12 mouse cellular contexts compared by ENCODE assay signal in genomic region chrX:139424307-139424706, GRCm38 (mm10). TPM values are rescaled to one million over a fixed set of nuclear protein-coding genes. Genes with fewer than 3 reads are reported as not detected.
DNase-seq lines count a peak whose midpoint lies in the region; ATAC-seq and TF ChIP-seq lines count a peak whose summit lies in the region.
"Had no signal": no experiment of that assay in that cellular context is flagged by ENCODE, and none has a peak within 500 bp of the region (broad histone marks: within the 10 kb centered on the region; RNA-seq: fewer than 3 reads in every experiment).

No protein-coding gene starts in this region.

- H3K4me1 ChIP-seq in liver, embryonic 11.5 days (replicated peaks; ENCODE audit: control insufficient read depth, insufficient read depth, low read length) = no peaks in the 10 kb centered on the region
- no peaks in the 10 kb centered on the region for H3K4me1 ChIP-seq in E14TG2a.4 (replicated peaks; ENCODE audit: low read depth, low read length)
- no peaks in the 10 kb centered on the region for H3K4me1 ChIP-seq in liver, embryonic 14.5 days (replicated peaks; ENCODE audit: control insufficient read depth in 2 of 2, insufficient read depth in 2 of 2, low read length in 1 of 2)
- H3K4me1 ChIP-seq: forebrain, embryonic 13.5 days; megakaryocyte, embryonic 14.5 days had no signal

- no peak overlapping the region for H3K4me3 ChIP-seq in liver, embryonic 11.5 days (ENCODE audit: low read depth, low read length)
- H3K4me3 ChIP-seq in E14TG2a.4 (replicated peaks; ENCODE audit: low read length) = no peak overlapping the region
- H3K4me3 ChIP-seq in liver, embryonic 14.5 days (ENCODE audit: insufficient read depth in 1 of 2, low read depth in 2 of 2, low read length in 2 of 2) = no peak overlapping the region
- H3K4me3 ChIP-seq: forebrain, embryonic 13.5 days; megakaryocyte, embryonic 14.5 days had no signal

- no peaks in the 10 kb centered on the region for H3K9me3 ChIP-seq in liver, embryonic 11.5 days (ENCODE audit: control insufficient read depth, low read length)
- H3K9me3 ChIP-seq in E14TG2a.4 (ENCODE audit: low read length) = no peaks in the 10 kb centered on the region
- no peaks in the 10 kb centered on the region for H3K9me3 ChIP-seq in liver, embryonic 14.5 days (ENCODE audit: control insufficient read depth, low read length)
- H3K9me3 ChIP-seq: forebrain, embryonic 13.5 days; megakaryocyte, embryonic 14.5 days had no signal

- TF ChIP-seq CTCF in E14TG2a.4 (conservative IDR thresholded peaks at IDR 0.05; ENCODE audit: low read length) = peak; percentile 54
- TF ChIP-seq CTCF in liver, embryonic 14.5 days (IDR thresholded peaks at IDR 0.05; ENCODE audit: low read depth) = peak; percentile 73

- H3K9ac ChIP-seq in liver, embryonic 11.5 days (ENCODE audit: low read depth, low read length) = no peak overlapping the region
- H3K9ac ChIP-seq in liver, embryonic 14.5 days (replicated peaks) = no peak overlapping the region
- H3K9ac ChIP-seq: forebrain, embryonic 13.5 days; hindbrain, embryonic 14.5 days had no signal

- DNase-seq in liver (peak; percentile 7), MEL-GATA-1-ER (ENCODE audit: extremely low read depth, low read depth) (peak; percentile 26)
- no peak for DNase-seq in liver, embryonic 11.5 days (ENCODE audit: low spot score)
- DNase-seq in liver, embryonic 14.5 days (ENCODE audit: low read depth in 3 of 3, low spot score in 3 of 3) = no peak
- no peak for DNase-seq in cerebellum, postnatal 25 days
- DNase-seq: thymus, adult 2 months had no signal

- TF ChIP-seq EP300 in liver, embryonic 14.5 days (IDR thresholded peaks at IDR 0.05; ENCODE audit: low read depth) = no peak

- no peak overlapping the region for H3K4me2 ChIP-seq in liver, embryonic 11.5 days
- no peak overlapping the region for H3K4me2 ChIP-seq in liver, embryonic 14.5 days (ENCODE audit: low read depth)
- H3K4me2 ChIP-seq: forebrain, embryonic 13.5 days; heart, embryonic 11.5 days; hindbrain, embryonic 14.5 days had no signal

- WGBS in liver, embryonic 11.5 days = 93% methylated on average over 1 of the region's 1 CpGs
- 69% methylated on average over 1 of the region's 1 CpGs for WGBS in liver, embryonic 14.5 days (ENCODE audit: insufficient replicate concordance)

- H3K36me3 ChIP-seq in liver, embryonic 11.5 days (ENCODE audit: control insufficient read depth, insufficient read depth, low read length) = no peaks in the 10 kb centered on the region
- no peaks in the 10 kb centered on the region for H3K36me3 ChIP-seq in E14TG2a.4 (ENCODE audit: insufficient read depth, low read length)
- no peaks in the 10 kb centered on the region for H3K36me3 ChIP-seq in liver, embryonic 14.5 days (replicated peaks; ENCODE audit: control insufficient read depth, insufficient read depth, low read depth)

- no peak for ATAC-seq in liver, embryonic 11.5 days (replicated peaks; ENCODE audit: low FRiP score)
- ATAC-seq in liver, embryonic 14.5 days (ENCODE audit: insufficient read depth) = no peak
- ATAC-seq in cerebellum, adult (ENCODE audit: insufficient number of reproducible peaks, low FRiP score, low TSS enrichment) = no peak
- ATAC-seq: forebrain, embryonic 13.5 days had no signal

- no peak overlapping the region for H3K27ac ChIP-seq in liver, embryonic 11.5 days (ENCODE audit: low read depth, low read length)
- H3K27ac ChIP-seq in liver, embryonic 14.5 days = no peak overlapping the region
- H3K27ac ChIP-seq: forebrain, embryonic 13.5 days; hindbrain, embryonic 14.5 days had no signal

- H3K27me3 ChIP-seq in liver, embryonic 11.5 days (replicated peaks; ENCODE audit: control insufficient read depth, insufficient read depth, low read length) = no peaks in the 10 kb centered on the region
- no peaks in the 10 kb centered on the region for H3K27me3 ChIP-seq in E14TG2a.4 (ENCODE audit: insufficient read depth, low read length)
- no peaks in the 10 kb centered on the region for H3K27me3 ChIP-seq in liver, embryonic 14.5 days (ENCODE audit: control insufficient read depth, insufficient read depth, low read length)
- H3K27me3 ChIP-seq: forebrain, embryonic 13.5 days had no signal

RNA-seq across cellular contexts. Expression of gene D330045A20Rik, which starts 55.9 kb away (rescaled TPM):
- 3.0 and 4.6 TPM in 2 replicates for polyA plus RNA-seq in liver, embryonic 11.5 days (2014; fragmentation: Nextera tagmentation; extraction: Ambion mirVana)
- 0.30 and 0.46 TPM in 2 replicates for polyA plus RNA-seq in liver, embryonic 14.5 days (2012; rRNA removed)
- polyA plus RNA-seq in liver, embryonic 14.5 days (2014; fragmentation: Nextera tagmentation; extraction: Ambion mirVana) = 1.1 and 1.2 TPM in 2 replicates

Comparison
In these comparisons a context has a peak if more than half of its experiments do, and no peak if none do; other contexts are left out.
1. DNase-seq: peak in liver (single experiment) and MEL-GATA-1-ER (single experiment); none in liver, embryonic 11.5 days (single experiment), liver, embryonic 14.5 days (0 of 3) and cerebellum, postnatal 25 days (0 of 2).